Mouse (Mus musculus) intestine, embryonic 14.5 days (tissue): Measurements from ENCODE around the gene Ccdc51. TPM values are rescaled to one million over a fixed set of nuclear protein-coding genes. Genes with fewer than 3 reads are reported as not detected.
A peak's percentile ranks its signal among the peaks of the same experiment; 100 is the strongest.

Experiments
- ATAC-seq: fragments of 200-750 bp; cut with Nextera tagmentation; replicated peaks from 2 replicates; pipeline ENCODE4 v1.8.0; 2017; ENCODE audit warnings: low read depth, moderate number of reproducible peaks, moderate TSS enrichment, moderate library complexity; ENCODE audit not compliant: low FRiP score, low TSS enrichment
- DNase-seq: peaks from one replicate; pipeline ENCODE4 v3.0.0-alpha.2; 2018; ENCODE audit warnings: low spot score
- H3K27ac ChIP-seq: fragments of 300-500 bp; sonication (generic); 2 replicates; pipeline ENCODE4 v1.5.1; 2014; ENCODE audit warnings: low read depth, mild to moderate bottlenecking, control low read depth
- H3K27me3 ChIP-seq: fragments of 300-500 bp; sonication (generic); replicated peaks from 2 replicates; pipeline ENCODE4 v1.6.1; 2014; ENCODE audit warnings: low read length, control low read depth; ENCODE audit not compliant: control insufficient read depth, insufficient read depth
- H3K36me3 ChIP-seq: fragments of 300-500 bp; sonication (generic); 2 replicates; pipeline ENCODE4 v1.6.1; 2014; ENCODE audit warnings: low read length, control low read depth; ENCODE audit not compliant: control insufficient read depth, insufficient read depth
- H3K4me1 ChIP-seq: fragments of 300-500 bp; sonication (generic); replicated peaks from 2 replicates; pipeline ENCODE4 v1.6.1; 2014; ENCODE audit warnings: low read length, control low read depth, mixed read lengths; ENCODE audit not compliant: control insufficient read depth, insufficient read depth
- H3K4me2 ChIP-seq: fragments of 300-500 bp; sonication (generic); 2 replicates; pipeline ENCODE4 v1.6.1; 2014; ENCODE audit warnings: low read length
- H3K4me3 ChIP-seq: fragments of 300-500 bp; sonication (generic); 2 replicates; pipeline ENCODE4 v1.5.1; 2014; ENCODE audit warnings: low read depth, low read length, control low read depth, mixed read lengths
- H3K9ac ChIP-seq: fragments of 300-500 bp; sonication (generic); 2 replicates; pipeline ENCODE4 v1.6.1; 2014; ENCODE audit warnings: mild to moderate bottlenecking, low read length
- H3K9me3 ChIP-seq: fragments of 300-500 bp; sonication (generic); 2 replicates; pipeline ENCODE4 v1.6.1; 2016; ENCODE audit warnings: low read length, control low read depth; ENCODE audit not compliant: control insufficient read depth
- WGBS: fragments of 180-500 bp; shearing (Covaris S2); extraction: QIAGEN DNeasy Blood & Tissue Kit; methylation state at CpG from one replicate; pipeline ENCODE4 v1.1.7; 2014; 5-methylcytosine and 5-hydroxymethylcytosine counted together
- polyA plus RNA-seq: library from polyadenylated mRNA; unstranded; fragments of >200 nt; fragmentation: Nextera tagmentation; extraction: Ambion mirVana; gene quantifications from 2 replicates; pipeline ENCODE4 v1.2.1, GENCODE M21; 2014

Ccdc51 gene
- polyA plus RNA-seq, 1 experiment from 2014 or later: 12.9 TPM

DNA sequence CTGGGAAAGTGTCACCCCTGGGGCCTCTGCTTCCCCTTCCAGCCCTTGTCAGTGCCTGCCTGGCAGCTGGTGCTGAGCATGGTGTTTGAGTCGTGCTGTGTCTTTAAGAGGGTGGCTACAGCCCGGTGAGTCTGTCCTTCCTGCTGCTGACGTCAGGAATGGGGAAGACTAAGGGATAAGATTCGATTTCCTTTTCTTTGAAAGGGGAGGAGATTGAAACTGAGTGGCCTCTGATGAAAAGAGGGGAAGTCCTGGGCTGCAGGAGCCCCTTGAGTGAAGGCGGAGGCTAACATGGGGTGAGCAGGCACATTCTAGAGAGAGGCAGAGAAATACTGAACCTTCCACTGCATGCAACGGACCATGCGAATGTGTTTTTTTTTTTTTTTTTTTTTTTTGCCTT lies 27.6 kb upstream of the Ccdc51 start:
- Histone ChIP-seq H3K4me3 (peak overlapping the region; percentile 27), H3K9me3 (no peaks in the 10 kb centered on the region), H3K4me2 (peak overlapping the region; percentile 50), H3K9ac (peak overlapping the region; percentile 20), H3K27ac (peak overlapping the region; percentile 62), H3K27me3 (no peaks in the 10 kb centered on the region), H3K36me3 (peaks cover 42% of the 10 kb centered on the region), H3K4me1 (peaks cover 13% of the 10 kb centered on the region)
- no peak for DNase-seq
- WGBS: 2% methylated on average over 7 of the region's 7 CpGs
- peak; percentile 55 for ATAC-seq

- peaks cover 42% of the 10 kb centered on the region for H3K36me3 ChIP-seq
- peak overlapping the region; percentile 50 for H3K4me2 ChIP-seq
Measured at GRCm38 (mm10) chr9:109055271-109056030, 26.8 kb upstream of the Ccdc51 start.

GRCm38 (mm10) chr9:109056081-109056690 lies 26.1 kb upstream of the Ccdc51 start:
- H3K9me3 ChIP-seq: no peaks in the 10 kb centered on the region
- H3K27ac ChIP-seq: no peak overlapping the region
- no peak overlapping the region for H3K9ac ChIP-seq
- H3K4me3 ChIP-seq: no peak overlapping the region
- DNase-seq (no peak), ATAC-seq (no peak)
- no peak overlapping the region for H3K4me2 ChIP-seq
- no peaks in the 10 kb centered on the region for H3K27me3 ChIP-seq
- 93% methylated on average over 17 of the region's 17 CpGs for WGBS
- peaks cover 13% of the 10 kb centered on the region for H3K4me1 ChIP-seq
- peaks cover 41% of the 10 kb centered on the region for H3K36me3 ChIP-seq

More at GRCm38 (mm10) chr9:109055271-109056030, 26.8 kb upstream of the Ccdc51 start:
- DNase-seq (no peak), ATAC-seq (no peak)
- peak overlapping the region; percentile 28; the same call in 1 of the 2 replicates for H3K27ac ChIP-seq
- 90% methylated on average over 12 of the region's 12 CpGs for WGBS
- no peaks in the 10 kb centered on the region for H3K27me3 ChIP-seq
- H3K4me1 ChIP-seq: peaks cover 13% of the 10 kb centered on the region
- H3K9ac ChIP-seq: peak overlapping the region; percentile 20; the same call in 1 of the 2 replicates
- peak overlapping the region; percentile 27 for H3K4me3 ChIP-seq
- no peaks in the 10 kb centered on the region for H3K9me3 ChIP-seq

DNA sequence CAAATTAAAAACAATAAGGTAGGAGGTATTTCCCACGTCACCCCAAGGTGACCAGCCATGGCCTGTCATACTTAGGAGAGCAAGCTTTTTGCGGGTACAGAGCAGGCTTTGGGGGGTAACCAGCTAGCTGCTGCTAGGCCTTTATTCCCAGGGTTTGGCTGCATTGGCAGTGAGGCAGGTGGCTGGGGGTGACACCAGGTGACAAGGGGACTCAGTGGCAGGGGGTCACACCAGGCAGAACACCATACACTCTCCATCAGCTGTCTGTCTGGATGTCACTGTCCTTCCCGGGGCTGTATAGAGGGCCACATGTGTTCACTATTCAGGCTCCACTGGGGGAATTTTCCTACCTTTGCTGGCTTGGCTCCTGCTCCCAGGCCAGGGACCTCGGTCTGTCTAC lies 25.4 kb upstream of the Ccdc51 start:
- DNase-seq (no peak), ATAC-seq (no peak)
- peaks cover 41% of the 10 kb centered on the region for H3K36me3 ChIP-seq
- peaks cover 13% of the 10 kb centered on the region for H3K4me1 ChIP-seq
- no peak overlapping the region for H3K27ac ChIP-seq
- no peak overlapping the region for H3K9ac ChIP-seq
- H3K27me3 ChIP-seq: no peaks in the 10 kb centered on the region
- no peak overlapping the region for H3K4me3 ChIP-seq
- no peak overlapping the region for H3K4me2 ChIP-seq
- H3K9me3 ChIP-seq: no peaks in the 10 kb centered on the region
- WGBS: 95% methylated on average over 4 of the region's 4 CpGs

- ATAC-seq (no peak), DNase-seq (no peak)
- no peak overlapping the region for H3K9ac ChIP-seq
- H3K27me3 ChIP-seq: no peaks in the 10 kb centered on the region
- H3K4me1 ChIP-seq: peaks cover 13% of the 10 kb centered on the region
- no peak overlapping the region for H3K4me3 ChIP-seq
- H3K4me2 ChIP-seq: no peak overlapping the region
- H3K36me3 ChIP-seq: peaks cover 46% of the 10 kb centered on the region
- WGBS: 92% methylated on average over 5 of the region's 5 CpGs
- no peak overlapping the region for H3K27ac ChIP-seq
- no peaks in the 10 kb centered on the region for H3K9me3 ChIP-seq
Measured at GRCm38 (mm10) chr9:109057543-109057942, 24.8 kb upstream of the Ccdc51 start.

- ATAC-seq (no peak), DNase-seq (no peak)
- H3K36me3 ChIP-seq: peaks cover 46% of the 10 kb centered on the region
- no peaks in the 10 kb centered on the region for H3K9me3 ChIP-seq
- no peak overlapping the region for H3K4me3 ChIP-seq
- no peaks in the 10 kb centered on the region for H3K27me3 ChIP-seq
- peak overlapping the region; percentile 85; the same call in 1 of the 2 replicates for H3K27ac ChIP-seq
- WGBS: 93% methylated on average over 19 of the region's 19 CpGs
- no peak overlapping the region; the same call in 1 of the 2 replicates for H3K9ac ChIP-seq
- peaks cover 13% of the 10 kb centered on the region for H3K4me1 ChIP-seq
- peak overlapping the region; percentile 52 for H3K4me2 ChIP-seq
Measured at GRCm38 (mm10) chr9:109058006-109058765, 24.1 kb upstream of the Ccdc51 start.

DNA sequence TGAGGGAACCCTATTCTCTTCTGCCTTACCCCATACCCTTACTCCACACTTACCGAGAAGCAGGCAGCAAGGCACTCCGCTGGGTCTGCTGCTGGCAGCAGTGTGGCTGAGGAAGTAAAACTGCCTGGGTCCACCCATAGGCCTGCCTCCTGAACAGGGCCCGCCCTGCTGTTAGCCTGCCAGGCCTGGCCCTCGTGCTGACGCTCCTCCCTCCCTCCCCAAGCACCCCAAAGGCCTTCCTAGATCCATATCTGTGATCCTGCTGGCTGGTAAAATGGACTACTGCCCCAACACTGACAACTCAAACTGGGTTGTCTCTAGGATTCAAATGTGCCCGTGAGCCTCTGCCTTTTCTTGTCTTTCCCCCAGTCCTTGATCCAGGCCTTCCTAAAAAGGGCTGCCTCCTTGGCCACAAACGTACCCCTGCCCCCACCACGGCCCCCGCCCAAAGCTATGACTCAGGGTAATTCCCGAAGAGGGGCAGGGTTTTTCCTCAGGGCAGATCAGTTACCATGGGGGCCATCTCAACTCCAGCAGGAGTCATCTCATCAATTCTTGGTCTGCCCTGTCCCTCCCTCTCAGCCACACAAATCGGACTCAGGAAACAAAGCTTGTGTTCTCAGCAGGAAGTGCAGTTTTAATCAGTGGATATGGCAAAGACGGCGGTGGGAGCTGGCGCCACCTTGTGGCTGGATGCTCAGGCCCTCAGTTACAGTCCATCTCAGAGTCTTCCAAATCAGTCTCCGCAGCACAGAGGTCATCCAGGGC lies 23.0 kb upstream of the Ccdc51 start, which contains the start of gene Trex1:
Gene Trex1, minus strand, starts transcription at position 599 of the 768 bp plus-strand sequence.
- Histone ChIP-seq H3K9me3 (no peaks in the 10 kb centered on the region), H3K4me3 (peak within 1 kb of the TSS; percentile 31), H3K9ac (peak within 1 kb of the TSS; percentile 51), H3K4me2 (peak within 1 kb of the TSS; percentile 52), H3K36me3 (peaks cover 58% of the 10 kb centered on the region), H3K27ac (peak within 1 kb of the TSS; percentile 85), H3K4me1 (peaks cover 13% of the 10 kb centered on the region), H3K27me3 (no peaks in the 10 kb centered on the region)
- ATAC-seq (peak; percentile 83), DNase-seq (peak; percentile 94)
- WGBS: 19% methylated on average over 15 of the region's 15 CpGs
